Mouse (Mus musculus) spleen, postnatal 0 days (tissue): ENCODE data around the gene Glt1d1. TPM values are rescaled to one million over a fixed set of nuclear protein-coding genes. Genes with fewer than 3 reads are reported as not detected.

Experiments
- polyA plus RNA-seq: library from polyadenylated mRNA; unstranded; fragments of >200 nt; fragmentation: Nextera tagmentation; extraction: Ambion mirVana; gene quantifications from 2 replicates; pipeline ENCODE4 v1.2.1, GENCODE M21; 2015

The Glt1d1 gene
- 0.19 and 0.26 TPM in 2 replicates for polyA plus RNA-seq

GRCm38 (mm10) chr5:127632167-127633145 is at the start of gene Glt1d1, which contains the start of gene Slc15a4:
TSS of gene Glt1d1 (plus strand) at chr5:127632262.
TSS of gene Slc15a4 (minus strand) at chr5:127632897.

Other genes with a start within 250 kb of the Glt1d1 start
- 11.2 and 12.3 TPM in 2 replicates for gene Slc15a4, start 635 bp downstream of the Glt1d1 start, polyA plus RNA-seq